8 mouse cellular contexts compared by ENCODE assay signal in the genomic region with DNA sequence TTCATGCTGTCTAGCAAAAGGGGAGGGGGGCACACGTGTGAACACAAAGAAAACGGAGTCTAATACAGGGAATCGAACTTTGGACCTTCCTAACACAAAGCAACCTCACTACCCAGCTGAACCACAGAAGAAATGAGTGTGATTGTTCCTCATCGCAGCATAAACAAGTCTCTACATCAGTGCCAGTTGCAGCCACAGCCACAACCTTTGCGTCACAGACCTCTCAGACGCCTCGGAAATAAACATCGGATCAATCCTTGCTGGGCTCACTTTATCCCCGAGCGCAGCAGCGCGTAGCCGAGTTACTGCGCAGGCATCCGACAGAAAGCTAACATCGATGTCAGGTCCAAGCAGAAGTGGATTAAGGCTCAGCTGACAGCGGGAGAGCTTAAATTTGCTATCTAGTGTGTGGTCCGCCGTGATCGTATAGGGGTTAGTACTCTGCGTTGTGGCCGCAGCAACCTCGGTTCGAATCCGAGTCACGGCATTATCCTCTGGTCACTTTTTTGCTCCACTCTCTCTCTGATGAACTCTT. TPM values are rescaled to one million over a fixed set of nuclear protein-coding genes. Genes with fewer than 3 reads are reported as not detected.
DNase-seq lines count a peak whose midpoint lies in the region; ATAC-seq and TF ChIP-seq lines count a peak whose summit lies in the region.

No protein-coding gene starts in this region.

- H3K9me3 ChIP-seq in lung, embryonic 14.5 days (ENCODE audit: low read depth, low read length) = no peaks in the 10 kb centered on the region
- H3K9me3 ChIP-seq in limb, embryonic 13.5 days = no peaks in the 10 kb centered on the region

- peak overlapping the region; percentile 23; the same call in 1 of the 2 replicates for H3K9ac ChIP-seq in lung, embryonic 14.5 days
- H3K9ac ChIP-seq in limb, embryonic 13.5 days = no peak overlapping the region

- peak overlapping the region; percentile 54 for H3K4me2 ChIP-seq in lung, embryonic 14.5 days
- peak overlapping the region; percentile 51 for H3K4me2 ChIP-seq in limb, embryonic 13.5 days (replicated peaks)

- H3K27ac ChIP-seq in lung, embryonic 14.5 days (ENCODE audit: low read depth) = no peak overlapping the region
- no peak overlapping the region for H3K27ac ChIP-seq in limb, embryonic 13.5 days

- H3K36me3 ChIP-seq in lung, embryonic 14.5 days (ENCODE audit: insufficient read depth) = no peaks in the 10 kb centered on the region
- no peaks in the 10 kb centered on the region for H3K36me3 ChIP-seq in limb, embryonic 13.5 days

- no peak for TF ChIP-seq CTCF in lung, embryonic 14.5 days (IDR thresholded peaks at IDR 0.05; ENCODE audit: low read depth)
- TF ChIP-seq CTCF in lung, adult 2 months (IDR thresholded peaks at IDR 0.05; ENCODE audit: insufficient read depth, low read length) = no peak

- no peak for TF ChIP-seq POLR2A in lung, adult 2 months (IDR thresholded peaks at IDR 0.05; ENCODE audit: borderline replicate concordance, extremely low read depth, low read depth, low read length)

- H3K27me3 ChIP-seq in lung, embryonic 14.5 days (ENCODE audit: insufficient read depth, low read length) = peaks cover 55% of the 10 kb centered on the region
- H3K27me3 ChIP-seq in limb, embryonic 13.5 days = peaks cover 78% of the 10 kb centered on the region

- under 1% methylated on average over 26 of the region's 26 CpGs for whole genome bisulfite sequencing in lung, embryonic 14.5 days
- 1% methylated on average over 26 of the region's 26 CpGs for WGBS in lung, adult 2 months
- WGBS in limb, embryonic 13.5 days = 1% methylated on average over 26 of the region's 26 CpGs

- no peaks in the 10 kb centered on the region for H3K4me1 ChIP-seq in lung, embryonic 14.5 days (ENCODE audit: insufficient read depth)
- peaks cover 2% of the 10 kb centered on the region; the same call in 1 of the 2 replicates for H3K4me1 ChIP-seq in lung, adult 2 months (ENCODE audit: control insufficient read depth, insufficient read depth, low read length)
- H3K4me1 ChIP-seq in limb, embryonic 13.5 days = 0 out of 2 replicates have a peak, but pooled peaks cover 5% of the 10 kb centered on the region

- peak overlapping the region; percentile 21 for H3K4me3 ChIP-seq in lung, embryonic 14.5 days (ENCODE audit: low read depth, low read length)
- no peak overlapping the region for H3K4me3 ChIP-seq in lung, adult 2 months (replicated peaks; ENCODE audit: extremely low read depth, low read depth, low read length)
- peak overlapping the region; percentile 27 for H3K4me3 ChIP-seq in limb, embryonic 13.5 days

- peak; percentile 75 for DNase-seq in lung, embryonic 14.5 days
- DNase-seq in lung, adult 2 months = no peak
- peak; percentile 66 for DNase-seq in c-Kit-positive CD71-positive TER-119-negative erythroid progenitor cells, embryonic 14.5 days (ENCODE audit: low read depth)
- DNase-seq in retina, embryonic 14.5 days (ENCODE audit: low spot score) = peak; percentile 48
- DNase-seq in gastrocnemius, adult 18-20 months (ENCODE audit: low spot score) = no peak
- DNase-seq in kidney, postnatal 10 days = no peak

- ATAC-seq in lung, embryonic 14.5 days (ENCODE audit: insufficient read depth) = peak; percentile 77
- ATAC-seq in granulocyte monocyte progenitor cell, adult 5-6 weeks (replicated peaks; ENCODE audit: poor library complexity, severe bottlenecking) = peak; percentile 50
- 0 out of 2 replicates have a peak, but pooled peaks have one; percentile 36 for ATAC-seq in limb, embryonic 13.5 days (ENCODE audit: low FRiP score, low read depth)

RNA-seq across cellular contexts. Expression of a gene that starts 16.5 kb away (rescaled TPM):
- polyA plus RNA-seq in lung, embryonic 14.5 days (2014; fragmentation: Nextera tagmentation; extraction: Ambion mirVana) = not detected in 2 replicates
- not detected in 2 replicates for polyA plus RNA-seq in lung, adult 2 months (2012; rRNA removed)
- not detected in 2 replicates for total RNA-seq in granulocyte monocyte progenitor cell, adult 5-6 weeks (2014; fragmentation: Nextera tagmentation)
- not detected in 2 replicates for total RNA-seq in granulocyte monocyte progenitor cell, adult 5-6 weeks (2017)
- polyA plus RNA-seq in limb, embryonic 13.5 days (2015; fragmentation: Nextera tagmentation; extraction: Ambion mirVana) = not detected in 2 replicates
- not detected for total RNA-seq in gastrocnemius, adult 18-20 months (2021)

Comparison
In these comparisons a context has a peak if more than half of its experiments do, and no peak if none do; other contexts are left out.
1. DNase-seq: peak in lung, embryonic 14.5 days (single experiment), c-Kit-positive CD71-positive TER-119-negative erythroid progenitor cells, embryonic 14.5 days (single experiment) and retina, embryonic 14.5 days (single experiment); none in lung, adult 2 months (single experiment), gastrocnemius, adult 18-20 months (single experiment) and kidney, postnatal 10 days (single experiment).
2. Peak in every context shown above with its lines, with median percentiles within 50 percentile points of each other: ATAC-seq.